Mouse (Mus musculus): ENCODE results near the gene P3h2. TPM values are rescaled to one million over a fixed set of nuclear protein-coding genes. Genes with fewer than 3 reads are reported as not detected.

The P3h2 gene
- polyA plus RNA-seq, 2 experiments, result 8.4 to 14.6 TPM

DNA sequence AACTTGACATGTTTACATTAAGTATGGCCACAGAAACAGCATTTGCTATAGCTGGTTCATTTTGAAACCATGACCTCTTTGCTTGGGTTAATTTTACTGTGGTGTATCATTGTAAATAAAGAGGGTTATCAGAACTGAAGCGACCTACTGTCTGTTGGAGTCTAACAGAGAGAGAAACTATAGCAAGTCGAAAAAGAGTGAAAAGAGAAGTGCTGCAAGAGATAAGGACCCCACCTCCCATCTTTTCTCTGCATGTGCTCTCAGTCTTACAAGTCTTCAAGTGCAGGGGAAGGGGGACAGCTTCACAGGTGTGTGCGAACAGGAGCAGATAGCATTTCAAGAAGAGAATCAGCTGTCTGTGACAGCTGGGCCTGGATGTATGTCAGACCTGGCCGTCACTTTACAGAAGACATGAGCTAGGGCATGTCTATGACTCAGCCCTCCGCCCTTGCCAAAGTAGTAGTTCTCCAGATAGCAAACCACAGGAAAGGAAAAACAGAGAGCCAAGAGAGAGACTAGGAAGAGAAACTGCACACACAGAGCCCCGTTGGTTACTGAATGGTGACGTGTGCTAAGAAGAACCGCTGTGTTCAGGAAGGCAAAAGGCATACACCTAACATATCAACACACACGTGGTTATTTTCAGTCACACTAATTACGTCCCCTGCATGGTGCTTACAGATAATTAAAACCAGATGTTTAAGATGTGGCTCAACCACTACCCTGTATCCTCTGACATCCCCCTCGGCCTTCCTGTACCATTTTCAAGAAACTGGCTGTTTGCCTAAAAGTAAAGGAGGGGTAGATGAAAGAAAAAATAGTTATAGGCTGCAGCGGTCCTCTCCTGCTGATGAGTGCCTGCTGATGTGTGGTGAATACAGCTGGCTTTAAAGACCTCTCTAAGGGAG is 64.3 kb downstream of the P3h2 start:
- Histone ChIP-seq H3K4me3 (replicated peaks; ENCODE audit: low read length) (no peak overlapping the region), H3K36me3 (ENCODE audit: control insufficient read depth, insufficient read depth, low read length) (no peaks in the 10 kb centered on the region), H3K27ac (replicated peaks; ENCODE audit: low read depth, low read length) (peak overlapping the region; percentile 72), H3K9ac (ENCODE audit: low read depth, low read length, severe bottlenecking) (no peak overlapping the region), H3K4me2 (replicated peaks; ENCODE audit: low read depth, low read length, severe bottlenecking) (peak overlapping the region; percentile 28; the same call in 1 of the 2 replicates), H3K9me3 (ENCODE audit: control insufficient read depth, low read length) (no peaks in the 10 kb centered on the region), H3K4me1 (ENCODE audit: control insufficient read depth, insufficient read depth, low read length) (peaks cover 30% of the 10 kb centered on the region), H3K27me3 (ENCODE audit: control insufficient read depth, insufficient read depth, low read length) (no peaks in the 10 kb centered on the region)
- TF ChIP-seq POLR2A (IDR thresholded peaks at IDR 0.05; ENCODE audit: borderline replicate concordance, extremely low read depth, insufficient read depth, insufficient read length), result no peak
- DNase-seq (ENCODE audit: low spot score), result peak; percentile 85
- 19% methylated on average over 12 of the region's 12 CpGs for WGBS
- peak; percentile 91 for ATAC-seq (ENCODE audit: low FRiP score, low read depth)

DNA sequence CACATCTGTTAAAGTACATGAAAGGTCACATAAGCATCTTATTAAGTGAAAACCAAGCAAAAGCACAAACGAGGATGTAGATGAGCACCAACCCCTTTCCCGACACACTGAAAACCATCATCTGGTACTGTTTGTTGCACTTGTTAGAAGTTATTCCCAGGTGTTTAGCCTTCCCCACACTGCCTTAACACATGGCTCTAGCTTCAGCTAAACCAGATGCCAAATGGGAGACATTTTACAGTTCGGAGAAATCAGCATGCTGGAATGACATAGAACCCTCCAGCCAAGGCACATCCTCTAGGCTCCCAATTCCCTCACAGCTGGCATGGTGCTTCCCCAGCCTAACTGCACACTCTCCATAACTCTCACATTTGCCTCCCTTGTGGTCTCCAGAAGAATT is 66.3 kb downstream of the P3h2 start:
- ATAC-seq (ENCODE audit: low FRiP score, low read depth) (no peak), DNase-seq (ENCODE audit: low spot score) (peak; percentile 40)
- WGBS, result 23% methylated on average over 3 of the region's 3 CpGs

DNA sequence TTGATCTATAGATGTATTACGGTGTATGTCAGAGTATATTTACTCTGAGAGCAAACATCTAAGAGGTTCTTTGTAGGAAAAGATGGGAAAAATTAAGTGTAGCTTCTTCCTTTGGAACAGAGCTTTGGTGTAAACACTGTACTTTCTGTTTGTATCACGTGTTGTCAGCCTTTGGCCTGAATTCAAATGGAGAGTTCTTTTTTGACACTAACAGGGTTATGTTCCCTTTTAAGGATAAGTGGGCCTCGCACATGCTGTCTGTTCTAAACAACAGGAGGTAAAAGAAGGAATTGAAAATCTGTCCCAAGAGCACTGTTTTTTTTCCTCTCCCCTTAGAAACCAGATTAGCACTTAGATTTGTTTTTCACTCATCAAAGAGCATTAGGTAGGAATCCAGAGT is 70.1 kb downstream of the P3h2 start:
- peaks cover 11% of the 10 kb centered on the region; the same call in 1 of the 2 replicates for H3K9me3 ChIP-seq (ENCODE audit: control insufficient read depth, low read length)
- no peak overlapping the region for H3K27ac ChIP-seq (replicated peaks; ENCODE audit: low read depth, low read length)
- no peaks in the 10 kb centered on the region for H3K27me3 ChIP-seq (ENCODE audit: control insufficient read depth, insufficient read depth, low read length)
- H3K4me2 ChIP-seq (replicated peaks; ENCODE audit: low read depth, low read length, severe bottlenecking), result no peak overlapping the region
- no peaks in the 10 kb centered on the region for H3K36me3 ChIP-seq (ENCODE audit: control insufficient read depth, insufficient read depth, low read length)
- 56% methylated on average over 3 of the region's 3 CpGs for WGBS
- H3K9ac ChIP-seq (ENCODE audit: low read depth, low read length, severe bottlenecking), result no peak overlapping the region
- no peak overlapping the region for H3K4me3 ChIP-seq (replicated peaks; ENCODE audit: low read length)
- no peak for DNase-seq (ENCODE audit: low spot score)
- no peak for TF ChIP-seq POLR2A (IDR thresholded peaks at IDR 0.05; ENCODE audit: borderline replicate concordance, extremely low read depth, insufficient read depth, insufficient read length)
- H3K4me1 ChIP-seq (ENCODE audit: control insufficient read depth, insufficient read depth, low read length), result peaks cover 13% of the 10 kb centered on the region; the same call in 1 of the 2 replicates
- ATAC-seq (ENCODE audit: low FRiP score, low read depth), result no peak

More for the DNA sequence above, 66.3 kb downstream of the P3h2 start:
- Histone ChIP-seq H3K9me3 (ENCODE audit: control insufficient read depth, low read length) (no peaks in the 10 kb centered on the region), H3K27me3 (ENCODE audit: control insufficient read depth, insufficient read depth, low read length) (no peaks in the 10 kb centered on the region), H3K36me3 (ENCODE audit: control insufficient read depth, insufficient read depth, low read length) (no peaks in the 10 kb centered on the region), H3K4me2 (replicated peaks; ENCODE audit: low read depth, low read length, severe bottlenecking) (no peak overlapping the region), H3K9ac (ENCODE audit: low read depth, low read length, severe bottlenecking) (no peak overlapping the region), H3K4me3 (replicated peaks; ENCODE audit: low read length) (no peak overlapping the region), H3K4me1 (ENCODE audit: control insufficient read depth, insufficient read depth, low read length) (peaks cover 38% of the 10 kb centered on the region), H3K27ac (replicated peaks; ENCODE audit: low read depth, low read length) (no peak overlapping the region)
- TF ChIP-seq POLR2A (IDR thresholded peaks at IDR 0.05; ENCODE audit: borderline replicate concordance, extremely low read depth, insufficient read depth, insufficient read length), result no peak

DNA sequence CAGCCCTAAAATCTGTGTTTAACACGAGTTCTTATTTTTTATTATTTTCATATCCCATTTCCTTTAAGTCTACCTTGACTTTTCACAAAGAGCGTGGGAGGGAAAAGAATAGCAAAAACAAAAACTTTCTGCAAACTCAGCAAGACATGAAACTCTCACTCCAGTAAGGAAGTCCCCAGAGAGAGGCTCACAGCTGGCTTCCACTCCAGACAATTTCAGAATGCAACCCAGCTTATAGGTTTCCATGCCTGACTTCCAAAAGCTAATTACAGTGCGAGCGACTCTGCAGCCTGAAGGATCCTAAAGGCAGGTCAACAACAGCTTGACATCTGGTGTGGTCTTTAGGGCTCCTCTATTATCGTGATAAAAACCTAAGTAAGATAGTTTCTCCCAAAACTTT is 70.5 kb downstream of the P3h2 start:
- Histone ChIP-seq H3K36me3 (ENCODE audit: control insufficient read depth, insufficient read depth, low read length) (no peaks in the 10 kb centered on the region), H3K4me3 (replicated peaks; ENCODE audit: low read length) (no peak overlapping the region), H3K9me3 (ENCODE audit: control insufficient read depth, low read length) (peaks cover 11% of the 10 kb centered on the region; the same call in 1 of the 2 replicates), H3K4me2 (replicated peaks; ENCODE audit: low read depth, low read length, severe bottlenecking) (no peak overlapping the region), H3K4me1 (ENCODE audit: control insufficient read depth, insufficient read depth, low read length) (peaks cover 13% of the 10 kb centered on the region; the same call in 1 of the 2 replicates), H3K27ac (replicated peaks; ENCODE audit: low read depth, low read length) (no peak overlapping the region), H3K27me3 (ENCODE audit: control insufficient read depth, insufficient read depth, low read length) (no peaks in the 10 kb centered on the region), H3K9ac (ENCODE audit: low read depth, low read length, severe bottlenecking) (no peak overlapping the region)
- ATAC-seq (ENCODE audit: low FRiP score, low read depth) (0 out of 2 replicates have a peak, but pooled peaks have one; percentile 47), DNase-seq (ENCODE audit: low spot score) (peak; percentile 60)
- no peak for TF ChIP-seq POLR2A (IDR thresholded peaks at IDR 0.05; ENCODE audit: borderline replicate concordance, extremely low read depth, insufficient read depth, insufficient read length)
- 23% methylated on average over 5 of the region's 5 CpGs for WGBS

DNA sequence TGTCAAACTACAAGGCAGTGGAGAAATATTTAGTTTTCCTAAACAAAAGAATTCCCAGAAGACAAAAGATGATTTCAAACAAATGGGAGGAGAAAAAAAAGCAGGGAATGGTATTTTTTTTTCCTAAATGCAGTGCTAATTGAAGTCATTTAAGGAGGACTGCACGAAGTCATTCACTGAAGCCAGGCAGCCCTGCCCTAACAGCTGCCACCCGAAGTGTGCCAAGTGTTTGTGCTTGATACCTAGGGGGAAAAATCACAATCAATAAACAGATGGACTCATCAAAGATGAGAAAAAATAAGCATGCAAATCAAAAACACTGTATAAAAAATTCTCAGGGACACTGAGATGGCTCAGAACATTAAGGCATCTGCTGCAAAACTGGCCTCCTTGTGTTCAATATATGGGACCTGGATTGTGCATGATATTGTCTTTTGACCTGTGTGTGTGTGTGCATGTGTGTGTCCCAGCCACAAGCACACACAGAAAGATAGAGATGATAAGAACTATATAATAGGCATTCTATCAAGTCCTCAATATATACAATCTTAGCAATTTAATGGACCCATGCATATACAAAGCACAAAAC is 76.1 kb downstream of the P3h2 start:
- ATAC-seq (ENCODE audit: low FRiP score, low read depth) (no peak), DNase-seq (ENCODE audit: low spot score) (no peak)
- Histone ChIP-seq H3K4me2 (replicated peaks; ENCODE audit: low read depth, low read length, severe bottlenecking) (no peak overlapping the region), H3K9me3 (ENCODE audit: control insufficient read depth, low read length) (peaks cover 11% of the 10 kb centered on the region; the same call in 1 of the 2 replicates), H3K27ac (replicated peaks; ENCODE audit: low read depth, low read length) (no peak overlapping the region), H3K27me3 (ENCODE audit: control insufficient read depth, insufficient read depth, low read length) (no peaks in the 10 kb centered on the region), H3K4me1 (ENCODE audit: control insufficient read depth, insufficient read depth, low read length) (peaks cover 11% of the 10 kb centered on the region), H3K36me3 (ENCODE audit: control insufficient read depth, insufficient read depth, low read length) (no peaks in the 10 kb centered on the region), H3K9ac (ENCODE audit: low read depth, low read length, severe bottlenecking) (no peak overlapping the region), H3K4me3 (replicated peaks; ENCODE audit: low read length) (no peak overlapping the region)
- TF ChIP-seq POLR2A (IDR thresholded peaks at IDR 0.05; ENCODE audit: borderline replicate concordance, extremely low read depth, insufficient read depth, insufficient read length), result no peak
- WGBS, result 68% methylated on average over 2 of the region's 2 CpGs

All from limb, embryonic 14.5 days (tissue).